Mouse (Mus musculus): ENCODE results near the gene Bag6. TPM values are rescaled to one million over a fixed set of nuclear protein-coding genes. Genes with fewer than 3 reads are reported as not detected.
A peak's percentile ranks its signal among the peaks of the same experiment; 100 is the strongest.

Gene Bag6
- polyA plus RNA-seq, 1 experiment: 271 TPM

- Histone ChIP-seq H3K79me2 (ENCODE audit: control insufficient read depth, insufficient read depth) (peaks cover 61% of the 10 kb centered on the region), H3K36me3 (ENCODE audit: control insufficient read depth, insufficient read depth) (peaks cover 24% of the 10 kb centered on the region), H3ac (ENCODE audit: control insufficient read depth, insufficient read length) (peak overlapping the region; percentile 55), H3K4me2 (ENCODE audit: low read depth) (peak overlapping the region; percentile 93), H3K27me3 (ENCODE audit: control insufficient read depth, insufficient read depth, insufficient read length) (no peaks in the 10 kb centered on the region), H3K4me3 (peak overlapping the region; percentile 83)
- TF ChIP-seq REST (IDR thresholded peaks at IDR 0.05; ENCODE audit: insufficient read depth, insufficient read length) (no peak), USF1 (IDR thresholded peaks at IDR 0.05; ENCODE audit: low read depth) (no peak), TCF3 (IDR thresholded peaks at IDR 0.05; ENCODE audit: insufficient read length, low read depth) (no peak), TCF12 (IDR thresholded peaks at IDR 0.05; ENCODE audit: insufficient read depth, poor library complexity, severe bottlenecking) (no peak), MYOG (IDR thresholded peaks at IDR 0.05; ENCODE audit: control insufficient read depth in 1 of 3, insufficient read depth in 1 of 3, insufficient read length in 2 of 3, low read depth in 2 of 3) (no peak), MYOD1 (IDR thresholded peaks at IDR 0.05; ENCODE audit: control insufficient read depth in 1 of 3, insufficient read length in 2 of 3, low read depth in 2 of 3) (no peak), POLR2A (IDR thresholded peaks at IDR 0.05; ENCODE audit: insufficient read length, low read depth) (no peak), E2F4 (IDR thresholded peaks at IDR 0.05; ENCODE audit: insufficient read depth) (no peak), POLR2AphosphoS2 (IDR thresholded peaks at IDR 0.05; ENCODE audit: insufficient read length, low read depth) (no peak), SRF (IDR thresholded peaks at IDR 0.05; ENCODE audit: control insufficient read depth, insufficient read length, low read depth) (no peak), MAX (IDR thresholded peaks at IDR 0.05; ENCODE audit: low read depth) (no peak), CEBPB (IDR thresholded peaks at IDR 0.05; ENCODE audit: insufficient read depth, poor library complexity, severe bottlenecking) (no peak)
These were observed 28.5 kb downstream of the Bag6 start for GRCm38 (mm10) chr17:35163326-35164081.

GRCm38 (mm10) chr17:35164218-35164567 is 29.2 kb downstream of the Bag6 start:
- H3K4me3 ChIP-seq: peak overlapping the region; percentile 83
- peak overlapping the region; percentile 93 for H3K4me2 ChIP-seq (ENCODE audit: low read depth)
- H3ac ChIP-seq (ENCODE audit: control insufficient read depth, insufficient read length): peak overlapping the region; percentile 55
- peaks cover 58% of the 10 kb centered on the region for H3K79me2 ChIP-seq (ENCODE audit: control insufficient read depth, insufficient read depth)
- no peak for TF ChIP-seq MYOG (IDR thresholded peaks at IDR 0.05; ENCODE audit: control insufficient read depth in 1 of 3, insufficient read depth in 1 of 3, insufficient read length in 2 of 3, low read depth in 2 of 3)
- H3K36me3 ChIP-seq (ENCODE audit: control insufficient read depth, insufficient read depth): peaks cover 24% of the 10 kb centered on the region
- H3K27me3 ChIP-seq (ENCODE audit: control insufficient read depth, insufficient read depth, insufficient read length): no peaks in the 10 kb centered on the region

- Histone ChIP-seq H3ac (ENCODE audit: control insufficient read depth, insufficient read length) (peak within 1 kb of the TSS; percentile 55), H3K4me2 (ENCODE audit: low read depth) (peak within 1 kb of the TSS; percentile 96), H3K27me3 (ENCODE audit: control insufficient read depth, insufficient read depth, insufficient read length) (no peaks in the 10 kb centered on the region), H3K36me3 (ENCODE audit: control insufficient read depth, insufficient read depth) (peaks cover 22% of the 10 kb centered on the region), H3K79me2 (ENCODE audit: control insufficient read depth, insufficient read depth) (peaks cover 53% of the 10 kb centered on the region), H3K4me3 (peak within 1 kb of the TSS; percentile 83)
- TF ChIP-seq E2F4 (IDR thresholded peaks at IDR 0.05; ENCODE audit: insufficient read depth) (no peak), MAX (IDR thresholded peaks at IDR 0.05; ENCODE audit: low read depth) (no peak), POLR2AphosphoS2 (IDR thresholded peaks at IDR 0.05; ENCODE audit: insufficient read length, low read depth) (peak; percentile 85), POLR2A (IDR thresholded peaks at IDR 0.05; ENCODE audit: insufficient read length, low read depth) (peak; percentile 77), MYOG (IDR thresholded peaks at IDR 0.05; ENCODE audit: control insufficient read depth in 1 of 3, insufficient read depth in 1 of 3, insufficient read length in 2 of 3, low read depth in 2 of 3) (no peak), REST (IDR thresholded peaks at IDR 0.05; ENCODE audit: insufficient read depth, insufficient read length) (no peak), TCF12 (IDR thresholded peaks at IDR 0.05; ENCODE audit: insufficient read depth, poor library complexity, severe bottlenecking) (no peak), USF1 (IDR thresholded peaks at IDR 0.05; ENCODE audit: low read depth) (no peak), CEBPB (IDR thresholded peaks at IDR 0.05; ENCODE audit: insufficient read depth, poor library complexity, severe bottlenecking) (no peak), MYOD1 (IDR thresholded peaks at IDR 0.05; ENCODE audit: control insufficient read depth in 1 of 3, insufficient read length in 2 of 3, low read depth in 2 of 3) (peak in 1 of 3 experiments; percentile 7)
These were observed 29.8 kb downstream of the Bag6 start, which contains the start of gene Prrc2a for GRCm38 (mm10) chr17:35164568-35165450. TSS of gene Prrc2a (minus strand) at chr17:35164897.

GRCm38 (mm10) chr17:35165451-35166155 is 30.6 kb downstream of the Bag6 start:
- peak overlapping the region; percentile 83 for H3K4me3 ChIP-seq
- no peak for TF ChIP-seq E2F4 (IDR thresholded peaks at IDR 0.05; ENCODE audit: insufficient read depth)
- TF ChIP-seq MYOD1 (IDR thresholded peaks at IDR 0.05; ENCODE audit: control insufficient read depth in 1 of 3, insufficient read length in 2 of 3, low read depth in 2 of 3): no peak
- no peak for TF ChIP-seq USF1 (IDR thresholded peaks at IDR 0.05; ENCODE audit: low read depth)
- no peak for TF ChIP-seq SRF (IDR thresholded peaks at IDR 0.05; ENCODE audit: control insufficient read depth, insufficient read length, low read depth)
- TF ChIP-seq TCF12 (IDR thresholded peaks at IDR 0.05; ENCODE audit: insufficient read depth, poor library complexity, severe bottlenecking): no peak
- no peak for TF ChIP-seq POLR2AphosphoS2 (IDR thresholded peaks at IDR 0.05; ENCODE audit: insufficient read length, low read depth)
- no peak for TF ChIP-seq REST (IDR thresholded peaks at IDR 0.05; ENCODE audit: insufficient read depth, insufficient read length)
- TF ChIP-seq TCF3 (IDR thresholded peaks at IDR 0.05; ENCODE audit: insufficient read length, low read depth): no peak
- TF ChIP-seq POLR2A (IDR thresholded peaks at IDR 0.05; ENCODE audit: insufficient read length, low read depth): no peak
- no peak for TF ChIP-seq MAX (IDR thresholded peaks at IDR 0.05; ENCODE audit: low read depth)
- no peak for TF ChIP-seq MYOG (IDR thresholded peaks at IDR 0.05; ENCODE audit: control insufficient read depth in 1 of 3, insufficient read depth in 1 of 3, insufficient read length in 2 of 3, low read depth in 2 of 3)

More at GRCm38 (mm10) chr17:35165451-35166155, 30.6 kb downstream of the Bag6 start:
- Histone ChIP-seq H3K27me3 (ENCODE audit: control insufficient read depth, insufficient read depth, insufficient read length) (no peaks in the 10 kb centered on the region), H3K79me2 (ENCODE audit: control insufficient read depth, insufficient read depth) (peaks cover 45% of the 10 kb centered on the region), H3ac (ENCODE audit: control insufficient read depth, insufficient read length) (no peak overlapping the region), H3K36me3 (ENCODE audit: control insufficient read depth, insufficient read depth) (peaks cover 15% of the 10 kb centered on the region), H3K4me2 (ENCODE audit: low read depth) (peak overlapping the region; percentile 96)

Measured in myocyte (in vitro differentiated cells).